Mouse (Mus musculus) liver, adult 2 months (tissue): ENCODE results near the gene Fbln2.

Experiments
- CTCF ChIP-seq: fragments of 200-500 bp; IDR thresholded peaks from 2 replicates; pipeline ENCODE4 v1.5.1; 2011; ENCODE audit warnings: low read depth, low read length, control low read depth
- POLR2A ChIP-seq: fragments of 200-500 bp; IDR thresholded peaks from 2 replicates; pipeline ENCODE4 v1.6.1; 2011; ENCODE audit warnings: low read length, control low read depth; ENCODE audit not compliant: insufficient read depth; ENCODE audit errors: extremely low read depth

- TF ChIP-seq POLR2A (no peak), CTCF (no peak)
These were observed 22.3 kb upstream of the Fbln2 start for GRCm38 (mm10) chr6:91189971-91190370.
